Mouse (Mus musculus) adrenal gland, postnatal 10 days (tissue): ENCODE data around the gene Zfp326. TPM values are rescaled to one million over a fixed set of nuclear protein-coding genes. Genes with fewer than 3 reads are reported as not detected.

Experiments used
- DNase-seq: peaks from one replicate; pipeline ENCODE4 v3.0.0; 2021; ENCODE audit warnings: mixed read lengths
- total RNA-seq, 2 experiments: library from RNA; stranded (reverse); gene quantifications; 2 replicates each; pipeline ENCODE4 v1.2.3; 2021

Gene Zfp326
- total RNA-seq, 2 experiments from 2014 or later: 25.3 to 29.7 TPM

- no peak for DNase-seq
Measured at GRCm38 (mm10) chr5:105867427-105867826, 8.9 kb upstream of the Zfp326 start.

GRCm38 (mm10) chr5:105867841-105868447 is 8.4 kb upstream of the Zfp326 start:
- peak; percentile 63 for DNase-seq

GRCm38 (mm10) chr5:105868593-105868992 is 7.8 kb upstream of the Zfp326 start:
- DNase-seq: peak; percentile 92

DNA sequence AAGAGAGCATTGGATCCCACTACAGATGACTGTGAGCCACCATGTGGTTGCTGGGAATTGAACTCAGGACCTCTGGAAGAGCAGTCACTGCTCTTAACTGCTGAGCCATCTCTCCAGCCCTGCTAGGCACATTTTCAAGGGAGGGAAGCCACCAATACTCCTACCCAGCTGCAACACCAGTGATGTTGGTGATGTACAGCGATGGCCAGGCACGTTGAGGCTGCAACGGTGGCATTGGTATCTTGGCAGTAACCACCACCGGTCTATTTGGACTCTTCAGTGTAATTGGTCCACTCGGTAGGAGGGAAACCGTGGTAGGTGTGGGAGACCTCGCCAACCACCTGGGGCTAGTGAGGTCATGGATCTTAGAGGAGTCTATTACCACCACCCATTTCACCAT is 6.6 kb upstream of the Zfp326 start:
- no peak for DNase-seq

DNA sequence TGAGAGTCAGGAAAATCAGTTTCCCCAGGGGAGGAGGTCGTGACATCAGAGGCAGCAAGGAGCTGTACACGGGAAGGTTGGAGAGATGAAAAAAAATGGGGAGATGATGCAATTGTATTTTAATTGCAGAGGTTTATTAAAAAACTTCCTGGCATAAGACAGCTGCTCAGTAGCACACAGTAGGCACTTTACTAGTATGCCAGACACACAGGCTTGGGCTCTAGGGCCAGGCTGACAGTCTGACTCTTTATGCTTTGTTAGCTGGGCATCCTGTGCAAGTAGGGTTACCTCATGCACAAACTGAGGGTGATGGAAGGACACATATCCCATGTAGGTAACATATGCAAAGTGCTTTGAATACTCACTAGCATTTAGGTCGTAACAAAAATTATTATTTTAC is 5.2 kb upstream of the Zfp326 start:
- no peak for DNase-seq

DNA sequence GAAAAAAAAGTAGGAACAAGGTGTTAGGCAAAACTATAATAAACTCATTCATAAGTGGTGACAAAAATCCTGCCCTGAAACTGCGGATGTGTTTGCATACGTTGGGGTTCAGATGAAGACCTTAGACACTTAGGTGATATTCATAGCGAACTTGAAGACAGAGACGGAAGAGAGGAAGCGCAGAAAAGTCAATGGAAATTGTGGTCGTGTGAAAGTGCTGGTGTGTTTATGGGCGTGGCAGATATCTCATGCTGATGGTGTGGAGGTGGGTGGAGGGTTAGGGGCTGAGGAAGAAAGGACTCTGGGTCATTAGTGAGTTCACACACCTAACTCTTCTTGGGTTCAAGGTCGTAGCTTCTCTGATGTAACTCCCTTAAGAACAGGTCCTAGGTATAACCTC is 4.2 kb upstream of the Zfp326 start:
- DNase-seq: no peak

GRCm38 (mm10) chr5:105872916-105873315 is 3.4 kb upstream of the Zfp326 start:
- DNase-seq: no peak

GRCm38 (mm10) chr5:105873774-105874173 is 2.6 kb upstream of the Zfp326 start:
- DNase-seq: no peak

DNA sequence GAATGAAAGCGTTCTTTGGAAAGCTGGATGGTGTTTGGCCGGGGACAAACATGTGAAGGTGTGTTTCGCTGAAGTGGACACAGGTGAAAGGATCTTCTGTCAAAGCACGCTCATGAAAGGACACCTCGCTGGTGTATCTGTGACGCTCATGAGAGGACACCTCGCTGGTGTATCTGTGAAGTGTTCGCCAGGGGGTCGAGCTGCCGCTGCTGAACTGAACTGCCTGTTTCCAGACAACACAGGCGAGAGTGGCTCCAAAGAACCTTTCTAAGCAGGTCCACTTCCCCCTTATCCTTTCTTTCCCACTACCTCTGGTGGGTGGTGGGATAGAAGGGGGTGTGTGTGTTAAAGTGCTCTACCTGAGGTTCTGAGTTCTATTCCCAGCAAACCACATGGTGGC is 1.9 kb upstream of the Zfp326 start:
- no peak for DNase-seq

DNA sequence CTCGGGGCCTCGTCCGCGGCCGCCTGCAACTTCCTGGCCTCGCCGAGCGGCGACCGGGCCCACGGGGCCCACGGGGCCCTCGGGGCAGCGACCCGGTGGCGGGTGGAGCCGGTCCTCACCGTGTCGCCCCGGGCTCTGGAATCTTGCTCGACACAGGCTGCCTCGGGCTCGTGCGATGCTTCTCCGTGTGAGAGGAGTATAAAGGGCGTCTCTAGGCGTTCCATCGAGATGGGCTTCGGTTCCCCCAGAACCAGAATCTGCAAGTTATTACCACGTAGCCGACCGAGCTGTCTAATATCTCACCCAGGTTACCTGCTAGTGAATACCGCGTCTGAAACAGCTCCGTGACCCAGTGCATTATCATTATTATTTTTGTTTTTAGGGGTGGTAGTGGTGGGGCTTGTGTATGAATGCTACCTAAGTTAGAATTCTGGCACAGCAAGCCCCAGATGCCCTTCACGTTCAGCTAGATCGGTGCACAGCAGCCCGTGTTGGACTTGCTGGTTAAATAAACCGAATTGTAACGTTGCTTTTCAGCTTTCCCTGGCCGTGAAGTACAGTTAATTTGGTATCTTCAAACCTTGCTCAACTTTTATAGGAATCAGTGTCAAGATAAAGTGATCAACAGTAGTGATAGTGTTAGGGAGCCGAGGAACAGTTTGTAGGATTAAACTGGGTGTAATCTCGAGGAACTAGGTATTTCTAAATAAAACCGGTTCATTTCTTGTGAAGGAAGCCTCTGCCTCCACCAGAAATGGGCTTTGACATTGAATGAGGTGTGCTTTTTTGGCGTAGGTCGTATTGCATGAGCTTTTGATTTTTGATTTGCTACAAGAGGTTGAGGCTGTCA is 785 bp downstream of the Zfp326 start:
- peak; percentile 54 for DNase-seq

- DNase-seq: no peak
Measured at GRCm38 (mm10) chr5:105887317-105887716, 11.0 kb downstream of the Zfp326 start.

GRCm38 (mm10) chr5:105898161-105898560 is 21.8 kb downstream of the Zfp326 start:
- DNase-seq: no peak

DNA sequence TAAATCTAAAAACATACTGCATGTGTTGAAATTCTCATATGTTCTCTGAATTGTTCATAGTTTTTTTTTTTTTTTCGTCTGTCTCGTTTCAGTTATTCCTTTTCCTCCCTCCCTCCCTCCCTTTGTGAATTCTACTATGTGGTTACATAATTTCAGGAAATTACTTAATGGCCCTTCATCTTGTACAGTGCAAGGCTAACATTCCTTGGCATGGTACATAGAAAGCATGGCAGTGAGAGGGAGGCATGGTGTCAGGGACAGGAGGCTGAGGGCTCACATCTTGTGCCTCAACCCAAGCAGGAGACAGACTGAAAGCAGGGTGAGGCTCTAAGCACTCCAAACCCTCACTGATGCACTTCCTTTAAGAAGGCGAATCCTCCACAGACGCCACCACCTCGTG is 32.8 kb downstream of the Zfp326 start:
- DNase-seq: no peak

- no peak for DNase-seq
Measured at GRCm38 (mm10) chr5:105909671-105910070, 33.3 kb downstream of the Zfp326 start.

GRCm38 (mm10) chr5:105911498-105911897 is 35.1 kb downstream of the Zfp326 start:
- DNase-seq: no peak

GRCm38 (mm10) chr5:105917398-105917797 is 41.0 kb downstream of the Zfp326 start:
- no peak for DNase-seq

GRCm38 (mm10) chr5:105918289-105918688 is 41.9 kb downstream of the Zfp326 start:
- DNase-seq: peak; percentile 12

- DNase-seq: no peak
Measured at GRCm38 (mm10) chr5:105922818-105923487, 46.6 kb downstream of the Zfp326 start.

- no peak for DNase-seq
Measured at GRCm38 (mm10) chr5:105924347-105924746, 48.0 kb downstream of the Zfp326 start.

GRCm38 (mm10) chr5:105925568-105926255 is 49.3 kb downstream of the Zfp326 start:
- no peak for DNase-seq

- DNase-seq: peak; percentile 8
Measured at GRCm38 (mm10) chr5:105930282-105930681, 53.9 kb downstream of the Zfp326 start.

DNA sequence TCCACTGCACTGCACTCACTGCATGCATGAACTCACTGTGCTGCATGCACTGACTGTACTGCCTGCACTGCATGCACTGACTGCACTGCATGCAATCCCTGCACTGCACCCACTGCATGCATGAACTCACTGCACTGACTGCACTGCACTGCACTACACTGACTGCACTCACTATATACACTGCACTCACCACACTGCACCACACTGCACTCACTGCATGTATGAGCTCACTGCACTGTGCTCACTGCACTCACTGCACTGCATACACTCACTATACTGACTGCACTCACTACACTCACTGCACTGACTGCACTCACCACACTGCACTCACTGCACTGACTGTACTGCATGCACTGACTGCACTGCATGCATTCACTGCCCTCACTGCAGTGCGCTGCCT is 56.0 kb downstream of the Zfp326 start:
- DNase-seq: no peak

- DNase-seq: no peak
Measured at GRCm38 (mm10) chr5:105941951-105942350, 65.6 kb downstream of the Zfp326 start.
